Mouse (Mus musculus) stomach, embryonic 16.5 days (tissue): ENCODE measurements around the gene Olfr516. TPM values are rescaled to one million over a fixed set of nuclear protein-coding genes. Genes with fewer than 3 reads are reported as not detected.
"Not testable (repeated sequence)": the region's sequence is repeated elsewhere in the genome, so short reads cannot be mapped to it uniquely, and the experiment has no call there.

Experiments used
- ATAC-seq: fragments of 200-750 bp; cut with Nextera tagmentation; 2 replicates; pipeline ENCODE4 v1.8.0; 2017; ENCODE audit warnings: moderate number of reproducible peaks, moderate TSS enrichment; ENCODE audit not compliant: insufficient read depth, low FRiP score
- H3K27ac ChIP-seq: fragments of 300-500 bp; sonication (generic); 2 replicates; pipeline ENCODE4 v1.5.1; 2014; ENCODE audit warnings: low read length
- H3K27me3 ChIP-seq: fragments of 300-500 bp; sonication (generic); 2 replicates; pipeline ENCODE4 v1.6.1; 2014; ENCODE audit warnings: low read length, control low read depth, mixed read lengths; ENCODE audit not compliant: control insufficient read depth, insufficient read depth
- H3K36me3 ChIP-seq: fragments of 300-500 bp; sonication (generic); 2 replicates; pipeline ENCODE4 v1.6.1; 2014; ENCODE audit warnings: low read length; ENCODE audit not compliant: control insufficient read depth, insufficient read depth
- H3K4me1 ChIP-seq: fragments of 300-500 bp; sonication (generic); 2 replicates; pipeline ENCODE4 v1.6.1; 2014; ENCODE audit warnings: low read length, control low read depth, mixed read lengths; ENCODE audit not compliant: control insufficient read depth, insufficient read depth
- H3K4me2 ChIP-seq: fragments of 300-500 bp; sonication (generic); 2 replicates; pipeline ENCODE4 v1.6.1; 2014; ENCODE audit warnings: low read depth, low read length, mixed read lengths
- H3K4me3 ChIP-seq: fragments of 300-500 bp; sonication (generic); replicated peaks from 2 replicates; pipeline ENCODE4 v1.5.1; 2014; ENCODE audit warnings: mild to moderate bottlenecking, low read length
- H3K9ac ChIP-seq: fragments of 300-500 bp; sonication (generic); 2 replicates; pipeline ENCODE4 v1.6.1; 2014; ENCODE audit warnings: low read length
- H3K9me3 ChIP-seq: fragments of 300-500 bp; sonication (generic); replicated peaks from 2 replicates; pipeline ENCODE4 v1.6.1; 2016; ENCODE audit warnings: low read length, control low read depth; ENCODE audit not compliant: control insufficient read depth
- WGBS: fragments of 180-500 bp; shearing (Covaris S2); extraction: QIAGEN DNeasy Blood & Tissue Kit; methylation state at CpG from one replicate; pipeline ENCODE4 v1.1.7; 2014; 5-methylcytosine and 5-hydroxymethylcytosine counted together
- polyA plus RNA-seq: library from polyadenylated mRNA; unstranded; fragments of >200 nt; fragmentation: Nextera tagmentation; extraction: Ambion mirVana; gene quantifications from 2 replicates; pipeline ENCODE4 v1.2.1, GENCODE M21; 2015

The Olfr516 gene
- polyA plus RNA-seq = not detected in 2 replicates

DNA sequence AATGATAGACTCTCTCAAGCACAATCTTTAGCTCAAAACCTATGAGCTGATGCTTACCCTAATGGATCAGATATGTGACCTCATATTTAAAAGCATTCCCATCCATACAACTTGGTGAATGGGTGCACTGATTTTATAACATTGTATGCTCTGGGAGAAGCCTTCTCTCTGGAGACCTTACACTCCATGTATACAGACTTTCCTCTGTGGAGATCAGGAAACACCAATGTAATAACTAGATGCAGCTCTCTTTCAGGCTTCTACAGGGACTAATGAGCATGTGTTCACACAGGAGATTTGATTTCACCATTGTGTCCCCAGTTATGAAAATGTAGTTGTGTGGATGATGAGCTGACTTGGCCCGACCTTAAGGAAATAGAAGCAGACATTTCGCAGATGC is at the start of gene Olfr516:
Olfr516 (minus strand) TSS at position 101 of the 400 bp plus-strand sequence.
- H3K9me3 ChIP-seq = no peaks in the 10 kb centered on the region
- no peak within 1 kb of the TSS for H3K4me3 ChIP-seq
- no peak within 1 kb of the TSS for H3K9ac ChIP-seq
- no peak within 1 kb of the TSS for H3K4me2 ChIP-seq
- H3K4me1 ChIP-seq = no peaks in the 10 kb centered on the region
- H3K27ac ChIP-seq = no peak within 1 kb of the TSS
- 85% methylated on average over 2 of the region's 2 CpGs for whole genome bisulfite sequencing
- no peaks in the 10 kb centered on the region for H3K27me3 ChIP-seq
- ATAC-seq = no peak
- H3K36me3 ChIP-seq = no peaks in the 10 kb centered on the region

DNA sequence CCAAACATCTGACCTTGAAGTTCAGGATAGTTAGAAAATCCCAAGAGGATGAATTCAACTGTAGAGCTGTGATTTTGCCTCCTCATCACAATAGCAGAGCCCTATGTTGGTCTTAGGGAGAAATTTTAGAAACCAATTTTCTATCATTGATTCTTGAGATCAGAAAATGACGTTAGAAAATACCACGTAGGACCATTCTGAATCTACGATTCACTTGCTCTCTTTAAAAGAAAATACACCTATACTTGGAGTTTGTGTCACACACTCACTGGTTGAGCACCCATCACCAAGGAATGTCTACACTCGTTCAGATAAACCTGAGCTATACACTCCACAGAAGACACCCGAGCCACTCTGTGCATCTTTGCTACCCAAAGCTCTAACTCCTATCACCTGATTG is 44.0 kb upstream of the Olfr516 start, which contains the start of gene Olfr519:
Olfr519 (minus strand) TSS at position 101 of the 400 bp plus-strand sequence.
- Histone ChIP-seq H3K4me3 (no peak within 1 kb of the TSS), H3K4me1 (no peaks in the 10 kb centered on the region), H3K9me3 (no peaks in the 10 kb centered on the region), H3K27ac (no peak within 1 kb of the TSS), H3K9ac (no peak within 1 kb of the TSS), H3K4me2 (no peak within 1 kb of the TSS), H3K36me3 (no peaks in the 10 kb centered on the region), H3K27me3 (no peaks in the 10 kb centered on the region)
- WGBS = 84% methylated on average over 5 of the region's 5 CpGs
- ATAC-seq = no peak

DNA sequence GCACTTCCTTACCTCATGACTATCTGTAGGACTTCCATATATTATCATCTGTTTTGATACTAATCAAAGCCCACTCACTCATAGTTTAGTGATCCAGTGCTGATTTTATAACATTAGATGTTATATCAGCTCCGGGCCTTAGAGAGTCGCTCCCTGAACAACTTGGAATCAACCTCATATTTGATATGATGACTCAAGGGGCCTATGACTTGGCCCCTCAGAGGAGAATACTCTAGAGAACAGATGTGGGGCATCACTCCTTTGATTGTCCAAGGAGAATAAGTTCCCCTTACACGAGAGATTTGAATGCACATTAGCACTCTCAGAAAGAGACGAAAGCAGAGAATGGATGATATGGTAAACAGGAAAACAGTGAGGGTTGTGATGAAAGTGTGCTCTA is 34.6 kb upstream of the Olfr516 start, which contains the start of gene Olfr518:
Olfr518 (minus strand) TSS at position 101 of the 400 bp plus-strand sequence.
- H3K9ac ChIP-seq = no peak within 1 kb of the TSS
- 77% methylated on average over 4 of the region's 4 CpGs for WGBS
- H3K9me3 ChIP-seq = no peaks in the 10 kb centered on the region
- no peak within 1 kb of the TSS for H3K4me3 ChIP-seq
- no peak for ATAC-seq
- H3K4me2 ChIP-seq = no peak within 1 kb of the TSS
- no peaks in the 10 kb centered on the region for H3K27me3 ChIP-seq
- H3K27ac ChIP-seq = no peak within 1 kb of the TSS
- no peaks in the 10 kb centered on the region for H3K4me1 ChIP-seq
- H3K36me3 ChIP-seq = no peaks in the 10 kb centered on the region

DNA sequence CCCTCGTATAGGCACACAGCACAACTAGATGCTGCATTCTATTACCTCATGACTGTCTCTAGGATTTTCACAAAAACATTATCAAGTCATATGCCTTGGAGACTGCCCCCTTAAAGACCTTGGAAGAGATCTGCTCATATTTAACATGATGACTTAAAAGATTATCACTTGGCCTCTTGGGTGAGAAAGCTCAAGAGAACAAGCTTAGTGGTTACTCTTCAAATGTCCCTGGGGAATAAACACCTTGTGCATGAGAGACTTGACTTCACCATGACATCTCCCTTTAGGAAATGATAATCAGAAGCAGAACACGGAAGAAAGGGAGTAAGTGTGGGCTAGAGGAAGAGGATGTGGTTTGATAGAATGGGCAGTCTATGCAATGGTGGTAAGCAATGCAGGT is 21.9 kb upstream of the Olfr516 start, which contains the start of gene Olfr517:
Olfr517 (minus strand) TSS at position 101 of the 400 bp plus-strand sequence.
- Histone ChIP-seq H3K36me3 (no peaks in the 10 kb centered on the region), H3K4me2 (no peak within 1 kb of the TSS), H3K4me3 (no peak within 1 kb of the TSS), H3K9ac (no peak within 1 kb of the TSS), H3K27me3 (no peaks in the 10 kb centered on the region), H3K4me1 (no peaks in the 10 kb centered on the region), H3K9me3 (no peaks in the 10 kb centered on the region), H3K27ac (no peak within 1 kb of the TSS)
- ATAC-seq = no peak
- WGBS = 54% methylated on average over 2 of the region's 2 CpGs

DNA sequence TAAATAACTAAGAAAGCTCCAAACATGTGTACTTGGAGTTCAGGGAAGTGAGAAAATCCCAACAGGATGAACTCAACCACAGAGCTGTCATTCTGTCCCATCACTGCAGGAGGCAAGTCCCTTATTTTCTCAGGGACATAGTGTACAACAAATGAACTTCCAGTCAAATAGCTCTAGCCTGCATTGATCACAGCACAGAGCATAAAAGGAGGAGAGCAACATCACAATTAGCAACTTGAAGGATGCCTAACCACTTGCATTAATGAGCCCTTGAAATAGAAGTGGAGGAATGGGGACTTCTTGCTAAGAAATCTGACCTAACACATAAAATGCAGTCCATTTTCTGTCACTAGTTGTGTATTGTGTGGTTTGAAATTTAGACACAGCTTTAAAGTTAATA is 24.4 kb downstream of the Olfr516 start, which contains the start of gene Olfr514:
Olfr514 (minus strand) TSS at position 101 of the 400 bp plus-strand sequence.
- H3K4me3 ChIP-seq = no peak within 1 kb of the TSS
- no peak within 1 kb of the TSS for H3K27ac ChIP-seq
- ATAC-seq = no peak
- H3K9me3 ChIP-seq = no peaks in the 10 kb centered on the region
- no peaks in the 10 kb centered on the region for H3K27me3 ChIP-seq
- H3K9ac ChIP-seq = no peak within 1 kb of the TSS
- H3K4me2 ChIP-seq = no peak within 1 kb of the TSS
- H3K4me1 ChIP-seq = no peaks in the 10 kb centered on the region
- H3K36me3 ChIP-seq = no peaks in the 10 kb centered on the region

DNA sequence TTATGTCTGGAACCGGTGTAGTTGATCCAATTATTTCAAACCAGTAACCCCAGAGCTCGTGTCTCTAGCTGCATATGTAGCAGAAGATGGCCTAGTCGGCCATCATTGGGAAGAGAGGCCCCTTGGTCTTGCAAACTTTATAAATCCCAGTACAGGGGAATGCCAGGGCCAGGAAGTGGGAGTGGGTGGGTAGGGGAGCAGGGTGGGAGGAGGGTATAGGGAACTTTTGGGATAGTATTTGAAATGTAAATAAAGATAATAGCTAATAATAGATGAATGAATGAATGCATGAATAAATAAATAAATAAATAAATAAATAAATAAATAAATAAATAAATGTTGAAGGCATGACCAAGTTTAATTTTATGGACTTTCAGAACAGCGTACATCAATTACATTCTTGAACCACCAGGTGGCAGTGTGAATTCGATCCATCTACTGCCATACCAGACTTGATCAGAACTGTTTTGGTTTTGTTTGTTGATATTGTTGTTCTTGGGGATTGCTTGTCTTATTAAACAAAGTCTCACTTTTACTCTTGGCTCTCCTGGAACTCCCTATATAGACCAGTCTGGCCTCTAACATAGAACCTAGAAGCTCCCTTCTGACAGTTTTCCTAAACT is 35.6 kb downstream of the Olfr516 start:
- not testable (repeated sequence) for H3K27ac ChIP-seq, H3K9ac ChIP-seq, H3K36me3 ChIP-seq, H3K4me2 ChIP-seq, H3K4me1 ChIP-seq, H3K27me3 ChIP-seq, H3K4me3 ChIP-seq, ATAC-seq, H3K9me3 ChIP-seq
- WGBS = 45% methylated on average over 5 of the region's 5 CpGs

DNA sequence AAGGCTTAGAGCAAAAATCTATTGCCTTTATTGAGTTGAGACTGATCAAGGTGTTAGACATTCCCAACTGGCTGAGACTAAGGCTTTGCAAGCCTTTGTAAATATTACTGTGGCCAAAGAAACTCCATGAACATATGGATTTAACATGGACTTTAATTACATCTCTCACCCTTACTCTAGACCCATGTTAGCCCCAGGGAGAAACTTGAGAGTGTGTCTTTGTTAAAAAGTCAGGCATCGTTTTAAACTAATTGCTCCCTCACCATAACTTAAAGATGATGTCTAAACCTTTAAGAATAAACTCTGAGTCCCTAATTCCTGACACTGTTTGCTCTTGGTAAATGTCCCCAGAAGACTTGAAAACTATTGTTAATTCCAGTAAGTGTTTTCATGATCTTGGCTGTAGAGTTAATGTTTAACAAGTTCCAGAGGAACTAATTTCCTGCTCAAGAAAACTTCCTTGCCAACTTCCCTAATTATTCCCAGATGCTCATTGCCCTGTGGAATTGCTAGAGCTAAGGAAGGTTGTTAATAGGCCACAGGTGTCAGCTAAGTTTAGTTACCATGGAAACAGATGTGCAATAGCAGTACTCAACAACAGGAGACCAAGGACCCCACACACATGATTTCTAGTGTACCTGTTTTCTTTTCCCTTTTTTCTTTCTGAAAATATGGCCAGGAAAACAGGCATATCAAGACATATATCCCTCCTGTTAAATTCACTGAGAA is 53.0 kb downstream of the Olfr516 start:
- no peak overlapping the region for H3K4me2 ChIP-seq
- no peaks in the 10 kb centered on the region for H3K9me3 ChIP-seq
- ATAC-seq = no peak
- H3K4me1 ChIP-seq = no peaks in the 10 kb centered on the region
- 41% methylated on average over 1 of the region's 1 CpGs for whole genome bisulfite sequencing
- H3K4me3 ChIP-seq = no peak overlapping the region
- H3K9ac ChIP-seq = no peak overlapping the region
- H3K27me3 ChIP-seq = no peaks in the 10 kb centered on the region
- no peak overlapping the region for H3K27ac ChIP-seq
- H3K36me3 ChIP-seq = no peaks in the 10 kb centered on the region

Other genes with a start within 250 kb of the Olfr516 start
- gene Olfr506, start 239.7 kb downstream of the Olfr516 start, polyA plus RNA-seq = not detected in 2 replicates
- gene Olfr507, start 228.7 kb downstream of the Olfr516 start, polyA plus RNA-seq = not detected in 2 replicates
- not detected in 2 replicates for gene Olfr508, start 220.5 kb downstream of the Olfr516 start, polyA plus RNA-seq
- not detected in 2 replicates for gene Olfr509, start 198.6 kb downstream of the Olfr516 start, polyA plus RNA-seq
- not detected in 2 replicates for gene Olfr510, start 184.1 kb downstream of the Olfr516 start, polyA plus RNA-seq
- not detected in 2 replicates for gene Olfr512, start 137.2 kb downstream of the Olfr516 start, polyA plus RNA-seq
- gene Olfr513, start 99.6 kb downstream of the Olfr516 start, polyA plus RNA-seq = not detected in 2 replicates
- not detected in 2 replicates for gene Olfr514, start 24.5 kb downstream of the Olfr516 start, polyA plus RNA-seq
- gene Olfr517, start 21.9 kb upstream of the Olfr516 start, polyA plus RNA-seq = not detected in 2 replicates
- gene Olfr518, start 34.5 kb upstream of the Olfr516 start, polyA plus RNA-seq = not detected in 2 replicates
- not detected in 2 replicates for gene Olfr519, start 43.9 kb upstream of the Olfr516 start, polyA plus RNA-seq
- gene Nlrp10, start 79.6 kb upstream of the Olfr516 start, polyA plus RNA-seq = 0.89 and 2.3 TPM in 2 replicates
- gene Eif3f, start 83.9 kb upstream of the Olfr516 start, polyA plus RNA-seq = 60.7 and 63.5 TPM in 2 replicates
- 2.1 and 2.6 TPM in 2 replicates for gene Tub, start 99.8 kb upstream of the Olfr516 start, polyA plus RNA-seq
- gene Ric3, start 232.8 kb upstream of the Olfr516 start, polyA plus RNA-seq = 2.4 and 2.9 TPM in 2 replicates